Mouse (Mus musculus) intestine, embryonic 15.5 days (tissue): ENCODE measurements around the gene Fam114a1. TPM values are rescaled to one million over a fixed set of nuclear protein-coding genes. Genes with fewer than 3 reads are reported as not detected.
A peak's percentile ranks its signal among the peaks of the same experiment; 100 is the strongest.

Experiments used
- ATAC-seq: fragments of 200-750 bp; cut with Nextera tagmentation; 2 replicates; pipeline ENCODE4 v1.8.0; 2017; ENCODE audit warnings: moderate TSS enrichment, moderate library complexity
- H3K27ac ChIP-seq: fragments of 300-500 bp; sonication (generic); 2 replicates; pipeline ENCODE4 v1.5.1; 2015; ENCODE audit warnings: mild to moderate bottlenecking, inconsistent platforms
- H3K27me3 ChIP-seq: fragments of 300-500 bp; sonication (generic); replicated peaks from 2 replicates; pipeline ENCODE4 v1.6.1; 2015; ENCODE audit warnings: inconsistent platforms
- H3K36me3 ChIP-seq: fragments of 300-500 bp; sonication (generic); 2 replicates; pipeline ENCODE4 v1.6.1; 2015; ENCODE audit warnings: inconsistent platforms
- H3K4me1 ChIP-seq: fragments of 300-500 bp; sonication (generic); replicated peaks from 2 replicates; pipeline ENCODE4 v1.6.1; 2015; ENCODE audit warnings: inconsistent platforms
- H3K4me2 ChIP-seq: fragments of 300-500 bp; sonication (generic); replicated peaks from 2 replicates; pipeline ENCODE4 v1.6.1; 2015; ENCODE audit warnings: mild to moderate bottlenecking, inconsistent platforms
- H3K4me3 ChIP-seq: fragments of 300-500 bp; sonication (generic); replicated peaks from 2 replicates; pipeline ENCODE4 v1.5.1; 2015; ENCODE audit warnings: inconsistent platforms
- H3K9ac ChIP-seq: fragments of 300-500 bp; sonication (generic); 2 replicates; pipeline ENCODE4 v1.6.1; 2015; ENCODE audit warnings: inconsistent platforms
- H3K9me3 ChIP-seq: fragments of 300-500 bp; sonication (generic); 2 replicates; pipeline ENCODE4 v1.6.1; 2016; ENCODE audit warnings: inconsistent platforms
- WGBS: fragments of 180-500 bp; shearing (Covaris S2); methylation state at CpG from one replicate; pipeline ENCODE4 v1.1.7; 2015; 5-methylcytosine and 5-hydroxymethylcytosine counted together
- polyA plus RNA-seq: library from polyadenylated mRNA; unstranded; fragments of >200 nt; fragmentation: Nextera tagmentation; extraction: Ambion mirVana; gene quantifications from 2 replicates; pipeline ENCODE4 v1.2.1, GENCODE M21; 2015

Gene Fam114a1
- 38.2 and 40.2 TPM in 2 replicates for polyA plus RNA-seq

- WGBS, result under 1% methylated on average over 65 of the region's 68 CpGs
- Histone ChIP-seq H3K4me2 (peak within 1 kb of the TSS; percentile 86), H3K27me3 (no peaks in the 10 kb centered on the region), H3K4me1 (0 out of 2 replicates have a peak, but pooled peaks cover 11% of the 10 kb centered on the region), H3K36me3 (no peaks in the 10 kb centered on the region), H3K9me3 (no peaks in the 10 kb centered on the region), H3K4me3 (peak within 1 kb of the TSS; percentile 77), H3K27ac (peak within 1 kb of the TSS; percentile 81), H3K9ac (peak within 1 kb of the TSS; percentile 72)
- peak; percentile 97 for ATAC-seq
Measured at GRCm38 (mm10) chr5:64969861-64970771, at the start of gene Fam114a1. Gene Fam114a1, plus strand, starts transcription at chr5:64970071.

DNA sequence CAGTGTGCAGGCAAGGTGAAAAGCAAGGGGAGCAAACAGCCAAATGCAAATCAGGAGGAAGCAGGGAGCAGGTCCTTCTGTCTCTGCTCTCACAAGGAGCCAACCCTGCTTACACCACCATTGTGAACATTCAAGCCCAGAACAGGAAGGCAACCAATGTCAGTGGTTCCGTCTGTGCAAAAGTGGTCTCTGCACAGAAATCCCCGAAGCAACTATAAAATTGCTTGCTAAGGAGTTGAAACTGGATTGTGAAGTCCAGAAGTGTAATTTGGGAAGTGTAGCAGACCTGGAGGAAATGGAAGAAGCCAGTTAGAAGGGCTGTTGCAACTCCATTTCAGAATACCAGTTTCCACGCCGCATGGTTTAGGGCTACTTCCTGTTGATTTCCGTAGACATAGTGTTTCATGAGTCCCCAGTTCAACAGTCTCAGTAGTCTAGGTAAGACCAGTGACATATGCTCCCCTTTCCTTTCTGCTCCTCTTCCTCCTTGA lies 46.9 kb upstream of the Fam114a1 start:
- Histone ChIP-seq H3K9me3 (no peaks in the 10 kb centered on the region), H3K4me3 (no peak overlapping the region), H3K27me3 (no peaks in the 10 kb centered on the region), H3K4me1 (no peaks in the 10 kb centered on the region), H3K9ac (no peak overlapping the region), H3K4me2 (no peak overlapping the region), H3K36me3 (no peaks in the 10 kb centered on the region), H3K27ac (no peak overlapping the region)
- WGBS, result 88% methylated on average over 5 of the region's 5 CpGs
- no peak for ATAC-seq

- no peak for ATAC-seq
- no peak overlapping the region for H3K9ac ChIP-seq
- no peaks in the 10 kb centered on the region for H3K27me3 ChIP-seq
- no peaks in the 10 kb centered on the region for H3K36me3 ChIP-seq
- no peak overlapping the region for H3K4me3 ChIP-seq
- no peak overlapping the region for H3K27ac ChIP-seq
- 46% methylated on average over 3 of the region's 3 CpGs for WGBS
- no peak overlapping the region for H3K4me2 ChIP-seq
- no peaks in the 10 kb centered on the region for H3K9me3 ChIP-seq
- H3K4me1 ChIP-seq, result no peaks in the 10 kb centered on the region
Measured at GRCm38 (mm10) chr5:64932215-64932614, 37.7 kb upstream of the Fam114a1 start.

- 86% methylated on average over 15 of the region's 15 CpGs for WGBS
Measured at GRCm38 (mm10) chr5:64932775-64933174, 37.1 kb upstream of the Fam114a1 start.

GRCm38 (mm10) chr5:64951486-64951885 lies 18.4 kb upstream of the Fam114a1 start:
- Histone ChIP-seq H3K9me3 (no peaks in the 10 kb centered on the region), H3K4me2 (no peak overlapping the region), H3K4me1 (no peaks in the 10 kb centered on the region), H3K9ac (no peak overlapping the region), H3K4me3 (no peak overlapping the region), H3K27ac (no peak overlapping the region), H3K36me3 (no peaks in the 10 kb centered on the region), H3K27me3 (no peaks in the 10 kb centered on the region)
- no peak for ATAC-seq
- WGBS, result 80% methylated on average over 5 of the region's 5 CpGs

More at GRCm38 (mm10) chr5:64932775-64933174, 37.1 kb upstream of the Fam114a1 start:
- Histone ChIP-seq H3K27ac (no peak overlapping the region), H3K27me3 (no peaks in the 10 kb centered on the region), H3K9ac (no peak overlapping the region), H3K36me3 (no peaks in the 10 kb centered on the region), H3K9me3 (no peaks in the 10 kb centered on the region), H3K4me2 (no peak overlapping the region), H3K4me1 (no peaks in the 10 kb centered on the region), H3K4me3 (no peak overlapping the region)
- ATAC-seq, result no peak

- Histone ChIP-seq H3K4me1 (no peaks in the 10 kb centered on the region), H3K27me3 (no peaks in the 10 kb centered on the region), H3K36me3 (no peaks in the 10 kb centered on the region), H3K4me2 (no peak overlapping the region), H3K4me3 (no peak overlapping the region), H3K27ac (no peak overlapping the region), H3K9me3 (no peaks in the 10 kb centered on the region), H3K9ac (no peak overlapping the region)
- 76% methylated on average over 8 of the region's 8 CpGs for WGBS
- ATAC-seq, result no peak
Measured at GRCm38 (mm10) chr5:64954931-64955330, 14.9 kb upstream of the Fam114a1 start.

- Histone ChIP-seq H3K36me3 (no peaks in the 10 kb centered on the region), H3K4me2 (no peak overlapping the region), H3K4me3 (no peak overlapping the region), H3K27me3 (no peaks in the 10 kb centered on the region), H3K9me3 (no peaks in the 10 kb centered on the region), H3K27ac (no peak overlapping the region), H3K4me1 (no peaks in the 10 kb centered on the region), H3K9ac (no peak overlapping the region)
- no peak for ATAC-seq
- WGBS, result 77% methylated on average over 22 of the region's 22 CpGs
Measured at GRCm38 (mm10) chr5:64958991-64959842, 10.7 kb upstream of the Fam114a1 start.

GRCm38 (mm10) chr5:64959843-64960230 lies 10.0 kb upstream of the Fam114a1 start, which contains the start of gene Tlr6:
Gene Tlr6, minus strand, starts transcription at chr5:64960097.
- 77% methylated on average over 13 of the region's 13 CpGs for WGBS
- Histone ChIP-seq H3K36me3 (no peaks in the 10 kb centered on the region), H3K4me2 (no peak within 1 kb of the TSS), H3K27ac (no peak within 1 kb of the TSS), H3K27me3 (no peaks in the 10 kb centered on the region), H3K4me3 (no peak within 1 kb of the TSS), H3K9ac (no peak within 1 kb of the TSS), H3K9me3 (no peaks in the 10 kb centered on the region), H3K4me1 (no peaks in the 10 kb centered on the region)
- no peak for ATAC-seq

DNA sequence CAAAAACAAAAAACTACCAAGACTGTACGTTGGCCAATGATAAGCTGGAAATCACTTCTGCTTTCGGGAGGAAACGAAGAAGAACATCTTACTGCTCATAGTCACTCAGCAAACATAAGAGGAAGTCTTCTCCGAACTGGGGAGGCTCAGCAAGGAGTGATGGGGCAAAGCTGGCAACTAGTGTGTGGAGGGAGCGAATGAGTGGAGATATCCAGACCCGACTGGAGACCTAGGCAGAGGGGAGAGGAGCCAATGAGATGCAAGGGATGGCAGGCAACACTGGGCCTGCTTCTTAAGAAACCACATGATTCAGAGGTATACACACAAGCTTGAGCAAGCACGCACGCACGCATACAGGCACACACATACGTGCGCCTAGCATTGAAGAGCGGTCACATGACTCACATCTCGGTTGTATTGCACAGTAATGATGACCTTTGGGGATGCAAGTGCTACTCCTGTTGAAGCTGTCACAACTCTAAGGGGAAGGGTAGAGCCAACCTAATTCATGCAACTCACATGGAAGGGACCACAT lies 8.9 kb upstream of the Fam114a1 start:
- H3K27me3 ChIP-seq, result no peaks in the 10 kb centered on the region
- no peak overlapping the region for H3K27ac ChIP-seq
- H3K9ac ChIP-seq, result no peak overlapping the region
- no peaks in the 10 kb centered on the region for H3K4me1 ChIP-seq
- 88% methylated on average over 13 of the region's 13 CpGs for WGBS
- H3K36me3 ChIP-seq, result no peaks in the 10 kb centered on the region
- no peak for ATAC-seq
- no peak overlapping the region for H3K4me2 ChIP-seq
- H3K9me3 ChIP-seq, result no peaks in the 10 kb centered on the region
- no peak overlapping the region for H3K4me3 ChIP-seq

DNA sequence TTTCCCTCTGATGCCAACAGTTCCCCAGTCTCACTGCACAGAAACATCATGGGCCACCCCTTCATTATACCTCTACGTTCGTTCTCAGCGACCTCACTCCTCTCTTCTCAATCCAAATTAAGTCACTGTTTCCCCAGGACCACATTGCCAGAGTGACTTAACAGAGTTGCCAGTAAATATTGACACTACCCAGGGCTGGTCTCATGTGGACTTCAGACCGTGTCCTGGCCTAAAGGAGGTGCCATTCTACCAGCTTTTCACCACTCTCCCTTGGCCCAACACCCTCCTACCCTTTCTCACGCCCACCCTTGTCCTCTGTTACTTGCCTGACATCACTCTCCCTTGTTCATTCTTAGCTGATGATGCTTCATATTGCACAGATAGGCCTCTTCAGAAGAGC lies 6.6 kb upstream of the Fam114a1 start:
- H3K36me3 ChIP-seq, result no peaks in the 10 kb centered on the region
- H3K9ac ChIP-seq, result no peak overlapping the region
- no peaks in the 10 kb centered on the region for H3K9me3 ChIP-seq
- no peak overlapping the region for H3K4me3 ChIP-seq
- H3K27me3 ChIP-seq, result no peaks in the 10 kb centered on the region
- ATAC-seq, result no peak
- H3K4me1 ChIP-seq, result no peaks in the 10 kb centered on the region
- H3K4me2 ChIP-seq, result no peak overlapping the region
- WGBS, result 76% methylated on average over 5 of the region's 5 CpGs
- H3K27ac ChIP-seq, result no peak overlapping the region

GRCm38 (mm10) chr5:64963735-64964134 lies 6.1 kb upstream of the Fam114a1 start:
- Histone ChIP-seq H3K4me2 (no peak overlapping the region), H3K4me1 (no peaks in the 10 kb centered on the region), H3K27me3 (no peaks in the 10 kb centered on the region), H3K36me3 (no peaks in the 10 kb centered on the region), H3K9me3 (no peaks in the 10 kb centered on the region), H3K9ac (no peak overlapping the region), H3K27ac (no peak overlapping the region), H3K4me3 (no peak overlapping the region)
- WGBS, result 86% methylated on average over 3 of the region's 3 CpGs
- no peak for ATAC-seq
